Mouse (Mus musculus): ENCODE measurements around the gene Ifnz. TPM values are rescaled to one million over a fixed set of nuclear protein-coding genes. Genes with fewer than 3 reads are reported as not detected.

Ifnz gene
- not detected for polyA plus RNA-seq (2014; fragmentation: Illumina TruSeq; extraction: RNeasy Lipid Tissue Mini Kit (QIAGEN cat#74804); ENCODE audit: low read depth, low replicate concordance)

GRCm38 (mm10) chr4:88781831-88782230 is at the start of gene Ifnz:
TSS of gene Ifnz (plus strand) at chr4:88782131.

GRCm38 (mm10) chr4:88754818-88755340 is 27.1 kb upstream of the Ifnz start, which contains the start of gene Gm13271:
TSS of gene Gm13271 (plus strand) at chr4:88754868.

DNA sequence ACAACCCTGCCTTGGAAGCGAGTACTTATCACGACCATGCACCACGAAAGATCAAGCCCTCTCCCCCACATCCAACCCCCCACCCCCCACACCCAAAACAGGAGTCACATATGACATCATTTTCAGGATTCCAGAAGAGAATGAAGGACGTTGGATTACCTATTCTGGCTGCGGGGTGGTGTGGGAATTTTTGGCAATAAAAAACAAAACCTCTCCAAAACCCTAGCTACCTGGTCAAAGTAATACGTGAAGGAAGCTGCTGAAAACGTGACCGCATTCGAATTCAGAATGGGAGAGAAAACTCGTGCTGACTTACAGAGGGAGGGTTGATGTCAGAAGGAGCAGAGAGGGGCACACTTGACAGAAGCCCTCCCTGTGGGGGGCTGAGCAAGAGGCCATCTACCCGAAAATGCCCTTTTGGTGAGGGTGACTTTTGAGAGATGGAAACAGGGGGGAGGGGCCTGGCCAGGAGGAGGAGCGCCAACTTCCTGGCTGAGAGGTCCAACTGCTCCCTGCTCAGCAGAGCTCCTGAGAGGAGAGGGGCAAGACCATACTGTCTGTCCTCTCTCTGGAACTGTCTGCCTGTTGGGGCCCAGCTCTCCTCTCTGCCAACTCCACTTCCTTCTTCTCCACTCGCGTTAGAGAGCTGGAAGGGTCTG is 22.2 kb upstream of the Ifnz start, which contains the start of gene Gm13283:
Gene Gm13283, plus strand, starts transcription at position 510 of the 659 bp plus-strand sequence.

DNA sequence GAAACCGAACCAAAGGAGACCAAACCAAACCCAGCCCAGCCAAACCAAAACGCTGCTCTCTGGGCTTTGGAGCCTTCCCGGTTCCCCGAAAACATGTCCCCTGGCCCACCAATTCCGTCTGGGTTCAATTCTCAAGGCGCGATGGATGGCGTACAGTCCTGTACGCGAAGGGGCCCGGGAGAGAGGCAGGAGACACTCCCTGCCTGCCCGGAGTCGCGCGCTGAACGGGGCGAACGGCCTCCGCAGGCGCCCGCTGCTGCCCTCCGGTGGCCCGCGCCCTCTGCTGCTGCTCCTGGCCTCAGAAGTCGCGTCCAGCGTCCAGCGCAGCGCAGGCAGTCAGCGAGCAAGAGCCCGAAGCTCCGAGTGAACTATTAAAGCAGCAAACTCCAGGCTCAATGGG is 8.4 kb upstream of the Ifnz start, which contains the start of gene Gm13290:
Gene Gm13290, plus strand, starts transcription at position 301 of the 400 bp plus-strand sequence.

GRCm38 (mm10) chr4:88776622-88777021 is 5.3 kb upstream of the Ifnz start, which contains the start of gene Gm13289:
TSS of gene Gm13289 (plus strand) at chr4:88776922.

DNA sequence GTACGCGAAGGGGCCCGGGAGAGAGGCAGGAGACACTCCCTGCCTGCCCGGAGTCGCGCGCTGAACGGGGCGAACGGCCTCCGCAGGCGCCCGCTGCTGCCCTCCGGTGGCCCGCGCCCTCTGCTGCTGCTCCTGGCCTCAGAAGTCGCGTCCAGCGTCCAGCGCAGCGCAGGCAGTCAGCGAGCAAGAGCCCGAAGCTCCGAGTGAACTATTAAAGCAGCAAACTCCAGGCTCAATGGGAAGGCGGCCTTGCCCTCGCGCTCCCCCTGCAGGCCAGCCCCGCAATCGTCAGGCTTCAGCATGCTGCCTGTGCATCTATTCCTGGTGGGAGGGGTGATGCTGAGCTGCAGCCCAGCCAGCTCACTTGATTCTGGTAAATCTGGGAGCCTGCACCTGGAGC is 2.4 kb upstream of the Ifnz start, which contains the start of gene Gm13272:
Gene Gm13272, plus strand, starts transcription at position 301 of the 400 bp plus-strand sequence.

DNA sequence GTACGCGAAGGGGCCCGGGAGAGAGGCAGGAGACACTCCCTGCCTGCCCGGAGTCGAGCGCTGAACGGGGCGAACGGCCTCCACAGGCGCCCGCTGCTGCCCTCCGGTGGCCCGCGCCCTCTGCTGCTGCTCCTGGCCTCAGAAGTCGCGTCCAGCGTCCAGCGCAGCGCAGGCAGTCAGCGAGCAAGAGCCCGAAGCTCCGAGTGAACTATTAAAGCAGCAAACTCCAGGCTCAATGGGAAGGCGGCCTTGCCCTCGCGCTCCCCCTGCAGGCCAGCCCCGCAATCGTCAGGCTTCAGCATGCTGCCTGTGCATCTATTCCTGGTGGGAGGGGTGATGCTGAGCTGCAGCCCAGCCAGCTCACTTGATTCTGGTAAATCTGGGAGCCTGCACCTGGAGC is 3.5 kb downstream of the Ifnz start, which contains the start of gene Gm13276:
Gene Gm13276, plus strand, starts transcription at position 301 of the 400 bp plus-strand sequence.

DNA sequence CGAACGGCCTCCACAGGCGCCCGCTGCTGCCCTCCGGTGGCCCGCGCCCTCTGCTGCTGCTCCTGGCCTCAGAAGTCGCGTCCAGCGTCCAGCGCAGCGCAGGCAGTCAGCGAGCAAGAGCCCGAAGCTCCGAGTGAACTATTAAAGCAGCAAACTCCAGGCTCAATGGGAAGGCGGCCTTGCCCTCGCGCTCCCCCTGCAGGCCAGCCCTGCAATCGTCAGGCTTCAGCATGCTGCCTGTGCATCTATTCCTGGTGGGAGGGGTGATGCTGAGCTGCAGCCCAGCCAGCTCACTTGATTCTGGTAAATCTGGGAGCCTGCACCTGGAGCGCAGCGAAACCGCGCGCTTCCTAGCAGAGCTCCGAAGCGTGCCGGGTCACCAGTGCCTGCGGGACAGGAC is 6.5 kb downstream of the Ifnz start, which contains the start of gene Gm13277:
Gene Gm13277, plus strand, starts transcription at position 231 of the 400 bp plus-strand sequence.

DNA sequence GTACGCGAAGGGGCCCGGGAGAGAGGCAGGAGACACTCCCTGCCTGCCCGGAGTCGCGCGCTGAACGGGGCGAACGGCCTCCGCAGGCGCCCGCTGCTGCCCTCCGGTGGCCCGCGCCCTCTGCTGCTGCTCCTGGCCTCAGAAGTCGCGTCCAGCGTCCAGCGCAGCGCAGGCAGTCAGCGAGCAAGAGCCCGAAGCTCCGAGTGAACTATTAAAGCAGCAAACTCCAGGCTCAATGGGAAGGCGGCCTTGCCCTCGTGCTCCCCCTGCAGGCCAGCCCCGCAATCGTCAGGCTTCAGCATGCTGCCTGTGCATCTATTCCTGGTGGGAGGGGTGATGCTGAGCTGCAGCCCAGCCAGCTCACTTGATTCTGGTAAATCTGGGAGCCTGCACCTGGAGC is 9.3 kb downstream of the Ifnz start, which contains the start of gene Gm13278:
Gene Gm13278, plus strand, starts transcription at position 301 of the 400 bp plus-strand sequence.

DNA sequence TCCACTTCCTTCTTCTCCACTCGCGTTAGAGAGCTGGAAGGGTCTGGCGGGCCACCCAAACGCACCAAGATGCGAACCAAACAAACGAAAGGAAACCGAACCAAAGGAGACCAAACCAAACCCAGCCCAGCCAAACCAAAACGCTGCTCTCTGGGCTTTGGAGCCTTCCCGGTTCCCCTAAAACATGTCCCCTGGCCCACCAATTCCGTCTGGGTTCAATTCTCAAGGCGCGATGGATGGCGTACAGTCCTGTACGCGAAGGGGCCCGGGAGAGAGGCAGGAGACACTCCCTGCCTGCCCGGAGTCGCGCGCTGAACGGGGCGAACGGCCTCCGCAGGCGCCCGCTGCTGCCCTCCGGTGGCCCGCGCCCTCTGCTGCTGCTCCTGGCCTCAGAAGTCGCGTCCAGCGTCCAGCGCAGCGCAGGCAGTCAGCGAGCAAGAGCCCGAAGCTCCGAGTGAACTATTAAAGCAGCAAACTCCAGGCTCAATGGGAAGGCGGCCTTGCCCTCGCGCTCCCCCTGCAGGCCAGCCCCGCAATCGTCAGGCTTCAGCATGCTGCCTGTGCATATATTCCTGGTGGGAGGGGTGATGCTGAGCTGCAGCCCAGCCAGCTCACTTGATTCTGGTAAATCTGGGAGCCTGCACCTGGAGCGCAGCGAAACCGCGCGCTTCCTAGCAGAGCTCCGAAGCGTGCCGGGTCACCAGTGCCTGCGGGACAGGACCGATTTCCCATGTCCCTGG is 12.2 kb downstream of the Ifnz start, which contains the start of gene Gm13275:
Gene Gm13275, plus strand, starts transcription at position 552 of the 740 bp plus-strand sequence.

GRCm38 (mm10) chr4:88797097-88797496 is 15.2 kb downstream of the Ifnz start, which contains the start of gene Gm13279:
TSS of gene Gm13279 (plus strand) at chr4:88797397.

GRCm38 (mm10) chr4:88799365-88799764 is 17.4 kb downstream of the Ifnz start, which contains the start of gene Gm13285:
TSS of gene Gm13285 (plus strand) at chr4:88799665.

DNA sequence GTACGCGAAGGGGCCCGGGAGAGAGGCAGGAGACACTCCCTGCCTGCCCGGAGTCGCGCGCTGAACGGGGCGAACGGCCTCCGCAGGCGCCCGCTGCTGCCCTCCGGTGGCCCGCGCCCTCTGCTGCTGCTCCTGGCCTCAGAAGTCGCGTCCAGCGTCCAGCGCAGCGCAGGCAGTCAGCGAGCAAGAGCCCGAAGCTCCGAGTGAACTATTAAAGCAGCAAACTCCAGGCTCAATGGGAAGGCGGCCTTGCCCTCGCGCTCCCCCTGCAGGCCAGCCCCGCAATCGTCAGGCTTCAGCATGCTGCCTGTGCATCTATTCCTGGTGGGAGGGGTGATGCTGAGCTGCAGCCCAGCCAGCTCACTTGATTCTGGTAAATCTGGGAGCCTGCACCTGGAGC is 21.0 kb downstream of the Ifnz start, which contains the start of gene Gm13287:
Gene Gm13287, plus strand, starts transcription at position 301 of the 400 bp plus-strand sequence.

GRCm38 (mm10) chr4:88805231-88805630 is 23.3 kb downstream of the Ifnz start, which contains the start of gene Gm13288:
TSS of gene Gm13288 (plus strand) at chr4:88805531.

GRCm38 (mm10) chr4:88815928-88816327 is 34.0 kb downstream of the Ifnz start, which contains the start of gene Ifna7:
TSS of gene Ifna7 (plus strand) at chr4:88816228.

GRCm38 (mm10) chr4:88819659-88820058 is 37.7 kb downstream of the Ifnz start, which contains the start of gene Ifna11:
TSS of gene Ifna11 (plus strand) at chr4:88819959.

GRCm38 (mm10) chr4:88827116-88827515 is 45.2 kb downstream of the Ifnz start, which contains the start of gene Ifna6:
TSS of gene Ifna6 (plus strand) at chr4:88827416.

Other genes starting within 250 kb of the Ifnz start
- not detected for gene Ifna15, start 223.9 kb upstream of the Ifnz start, polyA plus RNA-seq (2014; fragmentation: Illumina TruSeq; extraction: RNeasy Lipid Tissue Mini Kit (QIAGEN cat#74804); ENCODE audit: low read depth, low replicate concordance)
- not detected for gene Ifna14, start 210.3 kb upstream of the Ifnz start, polyA plus RNA-seq (2014; fragmentation: Illumina TruSeq; extraction: RNeasy Lipid Tissue Mini Kit (QIAGEN cat#74804); ENCODE audit: low read depth, low replicate concordance)
- gene Ifna9, start 189.7 kb upstream of the Ifnz start, polyA plus RNA-seq (2014; fragmentation: Illumina TruSeq; extraction: RNeasy Lipid Tissue Mini Kit (QIAGEN cat#74804); ENCODE audit: low read depth, low replicate concordance): not detected
- gene Ifna12, start 178.8 kb upstream of the Ifnz start, polyA plus RNA-seq (2014; fragmentation: Illumina TruSeq; extraction: RNeasy Lipid Tissue Mini Kit (QIAGEN cat#74804); ENCODE audit: low read depth, low replicate concordance): not detected
- gene C87499, start 147.7 kb upstream of the Ifnz start, polyA plus RNA-seq (2014; fragmentation: Illumina TruSeq; extraction: RNeasy Lipid Tissue Mini Kit (QIAGEN cat#74804); ENCODE audit: low read depth, low replicate concordance): not detected
- not detected for gene Ifna13, start 137.7 kb upstream of the Ifnz start, polyA plus RNA-seq (2014; fragmentation: Illumina TruSeq; extraction: RNeasy Lipid Tissue Mini Kit (QIAGEN cat#74804); ENCODE audit: low read depth, low replicate concordance)
- not detected for gene Ifna16, start 105.2 kb upstream of the Ifnz start, polyA plus RNA-seq (2014; fragmentation: Illumina TruSeq; extraction: RNeasy Lipid Tissue Mini Kit (QIAGEN cat#74804); ENCODE audit: low read depth, low replicate concordance)
- gene Ifna2, start 98.2 kb upstream of the Ifnz start, polyA plus RNA-seq (2014; fragmentation: Illumina TruSeq; extraction: RNeasy Lipid Tissue Mini Kit (QIAGEN cat#74804); ENCODE audit: low read depth, low replicate concordance): not detected
- not detected for gene Ifnab, start 90.8 kb upstream of the Ifnz start, polyA plus RNA-seq (2014; fragmentation: Illumina TruSeq; extraction: RNeasy Lipid Tissue Mini Kit (QIAGEN cat#74804); ENCODE audit: low read depth, low replicate concordance)
- gene Gm26566, start 60.3 kb upstream of the Ifnz start, polyA plus RNA-seq (2014; fragmentation: Illumina TruSeq; extraction: RNeasy Lipid Tissue Mini Kit (QIAGEN cat#74804); ENCODE audit: low read depth, low replicate concordance): not detected
- gene Klhl9, start 59.7 kb upstream of the Ifnz start, polyA plus RNA-seq (2014; fragmentation: Illumina TruSeq; extraction: RNeasy Lipid Tissue Mini Kit (QIAGEN cat#74804); ENCODE audit: low read depth, low replicate concordance): 192 TPM
- not detected for gene Gm13271, start 27.3 kb upstream of the Ifnz start, polyA plus RNA-seq (2014; fragmentation: Illumina TruSeq; extraction: RNeasy Lipid Tissue Mini Kit (QIAGEN cat#74804); ENCODE audit: low read depth, low replicate concordance)
- not detected for gene Gm13283, start 22.0 kb upstream of the Ifnz start, polyA plus RNA-seq (2014; fragmentation: Illumina TruSeq; extraction: RNeasy Lipid Tissue Mini Kit (QIAGEN cat#74804); ENCODE audit: low read depth, low replicate concordance)
- not detected for gene Gm13290, start 8.3 kb upstream of the Ifnz start, polyA plus RNA-seq (2014; fragmentation: Illumina TruSeq; extraction: RNeasy Lipid Tissue Mini Kit (QIAGEN cat#74804); ENCODE audit: low read depth, low replicate concordance)
- gene Gm13289, start 5.2 kb upstream of the Ifnz start, polyA plus RNA-seq (2014; fragmentation: Illumina TruSeq; extraction: RNeasy Lipid Tissue Mini Kit (QIAGEN cat#74804); ENCODE audit: low read depth, low replicate concordance): not detected
- gene Gm13272, start 2.3 kb upstream of the Ifnz start, polyA plus RNA-seq (2014; fragmentation: Illumina TruSeq; extraction: RNeasy Lipid Tissue Mini Kit (QIAGEN cat#74804); ENCODE audit: low read depth, low replicate concordance): not detected
- not detected for gene Gm13276, start 3.6 kb downstream of the Ifnz start, polyA plus RNA-seq (2014; fragmentation: Illumina TruSeq; extraction: RNeasy Lipid Tissue Mini Kit (QIAGEN cat#74804); ENCODE audit: low read depth, low replicate concordance)
- not detected for gene Gm13277, start 6.5 kb downstream of the Ifnz start, polyA plus RNA-seq (2014; fragmentation: Illumina TruSeq; extraction: RNeasy Lipid Tissue Mini Kit (QIAGEN cat#74804); ENCODE audit: low read depth, low replicate concordance)
- not detected for gene Gm13278, start 9.4 kb downstream of the Ifnz start, polyA plus RNA-seq (2014; fragmentation: Illumina TruSeq; extraction: RNeasy Lipid Tissue Mini Kit (QIAGEN cat#74804); ENCODE audit: low read depth, low replicate concordance)
- gene Gm13275, start 12.4 kb downstream of the Ifnz start, polyA plus RNA-seq (2014; fragmentation: Illumina TruSeq; extraction: RNeasy Lipid Tissue Mini Kit (QIAGEN cat#74804); ENCODE audit: low read depth, low replicate concordance): not detected
- not detected for gene Gm13279, start 15.3 kb downstream of the Ifnz start, polyA plus RNA-seq (2014; fragmentation: Illumina TruSeq; extraction: RNeasy Lipid Tissue Mini Kit (QIAGEN cat#74804); ENCODE audit: low read depth, low replicate concordance)
- not detected for gene Gm13285, start 17.5 kb downstream of the Ifnz start, polyA plus RNA-seq (2014; fragmentation: Illumina TruSeq; extraction: RNeasy Lipid Tissue Mini Kit (QIAGEN cat#74804); ENCODE audit: low read depth, low replicate concordance)
- gene Gm13287, start 21.1 kb downstream of the Ifnz start, polyA plus RNA-seq (2014; fragmentation: Illumina TruSeq; extraction: RNeasy Lipid Tissue Mini Kit (QIAGEN cat#74804); ENCODE audit: low read depth, low replicate concordance): not detected
- not detected for gene Gm13288, start 23.4 kb downstream of the Ifnz start, polyA plus RNA-seq (2014; fragmentation: Illumina TruSeq; extraction: RNeasy Lipid Tissue Mini Kit (QIAGEN cat#74804); ENCODE audit: low read depth, low replicate concordance)
- not detected for gene Ifna7, start 34.1 kb downstream of the Ifnz start, polyA plus RNA-seq (2014; fragmentation: Illumina TruSeq; extraction: RNeasy Lipid Tissue Mini Kit (QIAGEN cat#74804); ENCODE audit: low read depth, low replicate concordance)
- not detected for gene Ifna11, start 37.8 kb downstream of the Ifnz start, polyA plus RNA-seq (2014; fragmentation: Illumina TruSeq; extraction: RNeasy Lipid Tissue Mini Kit (QIAGEN cat#74804); ENCODE audit: low read depth, low replicate concordance)
- gene Ifna6, start 45.3 kb downstream of the Ifnz start, polyA plus RNA-seq (2014; fragmentation: Illumina TruSeq; extraction: RNeasy Lipid Tissue Mini Kit (QIAGEN cat#74804); ENCODE audit: low read depth, low replicate concordance): not detected
- not detected for gene Ifna5, start 53.4 kb downstream of the Ifnz start, polyA plus RNA-seq (2014; fragmentation: Illumina TruSeq; extraction: RNeasy Lipid Tissue Mini Kit (QIAGEN cat#74804); ENCODE audit: low read depth, low replicate concordance)
- gene Ifna4, start 59.7 kb downstream of the Ifnz start, polyA plus RNA-seq (2014; fragmentation: Illumina TruSeq; extraction: RNeasy Lipid Tissue Mini Kit (QIAGEN cat#74804); ENCODE audit: low read depth, low replicate concordance): not detected
- gene Ifna1, start 68.0 kb downstream of the Ifnz start, polyA plus RNA-seq (2014; fragmentation: Illumina TruSeq; extraction: RNeasy Lipid Tissue Mini Kit (QIAGEN cat#74804); ENCODE audit: low read depth, low replicate concordance): not detected
- gene Ifne, start 98.1 kb downstream of the Ifnz start, polyA plus RNA-seq (2014; fragmentation: Illumina TruSeq; extraction: RNeasy Lipid Tissue Mini Kit (QIAGEN cat#74804); ENCODE audit: low read depth, low replicate concordance): not detected